Mouse (Mus musculus): ENCODE results near the gene Cttnbp2nl.

DNA sequence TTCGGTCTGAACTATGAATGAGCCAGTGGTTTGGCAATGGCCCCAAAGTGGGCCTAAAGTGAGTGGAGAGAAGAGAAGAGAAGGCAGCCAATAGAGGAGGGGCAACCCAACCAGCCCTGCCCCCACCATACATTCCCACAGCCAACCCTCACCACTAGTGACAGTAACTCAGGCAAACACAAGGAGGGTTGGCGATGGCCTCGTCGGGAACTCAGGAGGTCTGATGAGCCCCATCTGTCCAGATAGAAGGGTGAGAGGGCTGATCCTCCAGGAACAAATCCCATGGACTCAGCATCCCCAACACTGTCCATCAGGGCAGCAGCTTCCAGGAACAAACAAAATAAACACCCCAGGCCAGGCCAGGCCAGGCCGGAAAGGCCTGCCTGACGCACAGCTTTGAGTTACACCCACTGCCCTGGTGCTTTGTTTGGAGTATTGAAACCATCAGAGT is 96.8 kb downstream of the Cttnbp2nl start:
- no peak for TF ChIP-seq POLR2A (IDR thresholded peaks at IDR 0.05; ENCODE audit: borderline replicate concordance, extremely low read depth, insufficient read depth, insufficient read length, poor library complexity, severe bottlenecking)
- no peak for TF ChIP-seq CTCF (IDR thresholded peaks at IDR 0.05; ENCODE audit: borderline replicate concordance, extremely low read depth, insufficient read depth, insufficient read length)
